Mouse (Mus musculus) heart, postnatal 0 days (tissue): ENCODE measurements around the gene Dapk2. TPM values are rescaled to one million over a fixed set of nuclear protein-coding genes. Genes with fewer than 3 reads are reported as not detected.

Source experiments
- ATAC-seq: fragments of 200-750 bp; cut with Nextera tagmentation; 2 replicates; pipeline ENCODE4 v1.8.0; 2017; ENCODE audit warnings: low read depth, moderate number of reproducible peaks, moderate library complexity; ENCODE audit not compliant: insufficient read depth
- DNase-seq: peaks from one replicate; pipeline ENCODE4 v3.0.0-alpha.2; 2016; ENCODE audit warnings: low spot score
- H3K27ac ChIP-seq: fragments of 300-500 bp; sonication (generic); 2 replicates; pipeline ENCODE4 v1.5.1; 2014; ENCODE audit warnings: low read depth, mild to moderate bottlenecking
- H3K27me3 ChIP-seq: fragments of 300-500 bp; sonication (generic); 2 replicates; pipeline ENCODE4 v1.6.1; 2014; ENCODE audit warnings: low read length, mixed read lengths; ENCODE audit not compliant: control insufficient read depth, insufficient read depth
- H3K36me3 ChIP-seq: fragments of 300-500 bp; sonication (generic); replicated peaks from 2 replicates; pipeline ENCODE4 v1.6.1; 2014; ENCODE audit warnings: low read length, mixed read lengths; ENCODE audit not compliant: control insufficient read depth, insufficient read depth
- H3K4me1 ChIP-seq: fragments of 300-500 bp; sonication (generic); 2 replicates; pipeline ENCODE4 v1.6.1; 2014; ENCODE audit warnings: antibody characterized with exemption; ENCODE audit not compliant: control insufficient read depth, insufficient read depth
- H3K4me2 ChIP-seq: fragments of 300-500 bp; sonication (generic); 2 replicates; pipeline ENCODE4 v1.6.1; 2014; ENCODE audit warnings: low read depth, mild to moderate bottlenecking, low read length, moderate library complexity
- H3K4me3 ChIP-seq: fragments of 300-500 bp; sonication (generic); 2 replicates; pipeline ENCODE4 v1.5.1; 2014; ENCODE audit warnings: low read depth, low read length
- H3K9ac ChIP-seq: fragments of 300-500 bp; sonication (generic); replicated peaks from 2 replicates; pipeline ENCODE4 v1.6.1; 2014; ENCODE audit warnings: low read depth, low read length, mixed read lengths
- H3K9me3 ChIP-seq: fragments of 300-500 bp; sonication (generic); replicated peaks from 2 replicates; pipeline ENCODE4 v1.6.1; 2016; ENCODE audit warnings: low read length; ENCODE audit not compliant: control insufficient read depth
- CTCF ChIP-seq: IDR thresholded peaks from 2 replicates; pipeline ENCODE4 v1.5.1; 2016; ENCODE audit warnings: antibody characterized with exemption, control low read depth, low read depth
- EP300 ChIP-seq: IDR thresholded peaks from 2 replicates; pipeline ENCODE4 v1.6.1; 2016; ENCODE audit warnings: antibody characterized with exemption, low read depth
- WGBS: fragments of 180-500 bp; shearing (Covaris S2); extraction: QIAGEN DNeasy Blood & Tissue Kit; methylation state at CpG from one replicate; pipeline ENCODE4 v1.1.7; 2014; 5-methylcytosine and 5-hydroxymethylcytosine counted together
- polyA plus RNA-seq: library from polyadenylated mRNA; unstranded; fragments of >200 nt; fragmentation: Nextera tagmentation; extraction: Ambion mirVana; gene quantifications from 2 replicates; pipeline ENCODE4 v1.2.1, GENCODE M21; 2015
- total RNA-seq: library from RNA; depleted of rRNA; stranded (reverse); fragments of >200 nt; gene quantifications from 2 replicates; pipeline ENCODE4 v1.2.3, GENCODE M21; 2014; ENCODE audit warnings: low replicate concordance

Gene Dapk2
- total and polyA plus RNA-seq, 2 experiments from 2014 or later: 2.3 to 4.7 TPM

DNA sequence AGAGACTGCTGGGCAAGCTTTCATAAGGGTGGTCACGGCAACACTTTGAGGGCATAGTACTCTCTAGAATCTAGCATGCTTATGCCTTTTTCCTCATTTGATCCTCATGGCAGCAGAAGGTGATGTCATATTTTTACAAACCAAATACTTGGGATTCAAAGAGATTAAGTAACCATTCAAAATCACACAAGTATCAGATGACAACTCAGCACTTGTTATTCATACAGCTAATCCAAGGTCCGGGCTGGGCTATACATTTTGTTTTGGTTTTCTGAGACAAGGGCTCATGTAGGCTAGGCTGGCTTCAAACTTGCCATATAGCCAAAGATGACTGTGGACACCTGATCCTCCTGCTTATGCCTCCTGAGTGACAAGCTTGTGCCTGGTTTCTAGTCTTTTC lies 78.6 kb downstream of the Dapk2 start:
- 62% methylated on average over 2 of the region's 2 CpGs for WGBS

DNA sequence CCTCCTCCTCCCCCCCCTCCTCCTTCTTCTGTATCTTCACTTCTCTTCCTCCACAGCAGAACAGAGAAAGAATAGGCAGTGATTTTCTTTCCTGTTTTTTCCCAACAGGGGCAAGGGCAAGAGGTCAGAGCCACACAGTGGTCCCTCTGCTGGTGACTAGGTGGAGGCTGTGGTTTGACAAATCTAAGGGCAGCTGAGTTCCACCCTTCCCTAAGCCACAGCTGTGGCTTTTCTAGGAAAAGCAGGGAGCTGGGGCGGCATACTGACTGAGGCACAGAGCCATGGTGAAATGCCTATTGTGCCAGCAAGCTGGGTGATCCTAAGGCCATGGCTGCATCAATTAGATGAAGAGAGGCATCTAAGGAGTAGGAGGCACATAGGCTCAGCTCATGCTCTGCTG lies 79.7 kb downstream of the Dapk2 start:
- Histone ChIP-seq H3K4me1 (peaks cover 10% of the 10 kb centered on the region), H3K27me3 (no peaks in the 10 kb centered on the region), H3K4me3 (no peak overlapping the region), H3K9me3 (no peaks in the 10 kb centered on the region), H3K27ac (no peak overlapping the region), H3K4me2 (no peak overlapping the region), H3K36me3 (no peaks in the 10 kb centered on the region), H3K9ac (no peak overlapping the region)
- DNase-seq (no peak), ATAC-seq (no peak)
- TF ChIP-seq CTCF (peak; percentile 16; the same call in 1 of the 2 replicates), EP300 (no peak)
- WGBS: 67% methylated on average over 1 of the region's 1 CpGs

More for the DNA sequence above, 78.6 kb downstream of the Dapk2 start:
- no peaks in the 10 kb centered on the region for H3K36me3 ChIP-seq
- DNase-seq (no peak), ATAC-seq (no peak)
- no peak for TF ChIP-seq EP300
- TF ChIP-seq CTCF: no peak
- H3K4me1 ChIP-seq: peaks cover 2% of the 10 kb centered on the region; the same call in 1 of the 2 replicates
- H3K4me2 ChIP-seq: no peak overlapping the region
- H3K27me3 ChIP-seq: no peaks in the 10 kb centered on the region
- H3K9me3 ChIP-seq: no peaks in the 10 kb centered on the region
- H3K4me3 ChIP-seq: no peak overlapping the region
- no peak overlapping the region for H3K9ac ChIP-seq
- no peak overlapping the region for H3K27ac ChIP-seq

DNA sequence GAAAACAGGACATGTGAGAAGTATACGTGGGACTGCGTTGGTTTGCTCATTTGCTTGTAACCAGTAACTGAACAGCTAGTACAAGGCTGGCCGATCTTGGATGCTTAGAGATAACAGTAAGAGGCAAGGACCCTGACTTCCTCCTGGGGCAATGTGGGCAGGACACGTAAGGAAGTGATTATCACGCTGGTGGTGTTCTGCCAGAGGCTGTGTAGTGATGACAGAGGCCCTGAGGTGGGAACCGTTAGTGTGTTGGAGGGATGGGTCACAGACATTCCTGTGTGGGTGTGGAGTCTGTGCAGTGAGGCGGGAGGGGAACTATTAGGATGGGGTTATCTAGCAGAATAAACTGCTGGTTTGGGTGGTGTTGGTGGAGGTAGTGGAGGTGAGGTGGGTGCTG lies 81.2 kb downstream of the Dapk2 start:
- no peaks in the 10 kb centered on the region for H3K9me3 ChIP-seq
- no peak overlapping the region for H3K4me3 ChIP-seq
- no peak for TF ChIP-seq CTCF
- ATAC-seq (no peak), DNase-seq (no peak)
- 56% methylated on average over 7 of the region's 7 CpGs for WGBS
- H3K27me3 ChIP-seq: no peaks in the 10 kb centered on the region
- H3K4me1 ChIP-seq: peaks cover 10% of the 10 kb centered on the region
- H3K4me2 ChIP-seq: no peak overlapping the region
- no peak overlapping the region for H3K27ac ChIP-seq
- H3K9ac ChIP-seq: no peak overlapping the region
- no peaks in the 10 kb centered on the region for H3K36me3 ChIP-seq

DNA sequence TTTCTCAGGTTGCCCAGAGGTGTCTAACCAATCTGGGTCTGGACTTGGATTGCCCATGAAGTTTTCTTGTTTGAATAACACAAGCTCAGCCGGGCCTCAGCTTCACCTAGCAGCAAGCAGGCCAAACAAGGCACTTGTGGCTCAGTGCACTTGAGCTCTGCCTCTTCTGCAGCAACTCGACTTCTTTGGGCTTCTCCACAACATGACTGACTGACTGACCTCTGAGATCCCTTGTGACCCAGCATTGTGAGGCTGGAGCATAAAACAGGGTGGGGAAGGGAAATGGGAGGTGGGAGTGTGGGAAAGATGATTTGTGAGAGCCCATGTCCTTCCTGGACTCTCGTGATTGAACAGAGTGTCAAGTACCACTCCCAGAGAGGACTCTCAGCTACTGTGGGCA lies 81.7 kb downstream of the Dapk2 start:
- Histone ChIP-seq H3K9ac (no peak overlapping the region), H3K27me3 (no peaks in the 10 kb centered on the region), H3K4me2 (no peak overlapping the region), H3K27ac (no peak overlapping the region), H3K36me3 (no peaks in the 10 kb centered on the region), H3K4me3 (no peak overlapping the region), H3K9me3 (no peaks in the 10 kb centered on the region), H3K4me1 (peaks cover 10% of the 10 kb centered on the region)
- no peak for TF ChIP-seq EP300
- no peak for TF ChIP-seq CTCF
- no peak for ATAC-seq
- no peak for DNase-seq
- 56% methylated on average over 3 of the region's 3 CpGs for WGBS

DNA sequence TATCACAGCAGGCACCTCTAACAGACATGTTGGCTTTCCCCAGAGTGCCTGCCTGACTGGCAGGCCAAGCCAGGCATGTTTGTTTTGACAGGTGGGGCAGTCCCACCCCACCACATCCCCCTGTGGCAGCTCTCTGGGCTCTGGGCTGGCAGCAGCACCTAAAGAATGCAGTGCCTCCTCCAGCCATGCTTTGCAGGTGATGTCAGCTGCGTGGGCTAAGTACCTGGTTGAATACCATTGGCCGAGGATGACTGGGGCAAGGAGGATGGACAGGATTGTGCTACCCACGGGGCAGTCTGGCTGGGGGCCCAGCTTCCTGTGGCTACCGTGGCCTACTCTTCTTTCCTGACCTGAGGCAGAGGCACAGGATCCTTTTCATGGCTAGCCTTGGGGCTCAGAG lies 82.5 kb downstream of the Dapk2 start:
- no peaks in the 10 kb centered on the region for H3K9me3 ChIP-seq
- no peaks in the 10 kb centered on the region for H3K36me3 ChIP-seq
- TF ChIP-seq CTCF (no peak), EP300 (no peak)
- peaks cover 10% of the 10 kb centered on the region for H3K4me1 ChIP-seq
- DNase-seq: no peak
- 29% methylated on average over 4 of the region's 4 CpGs for WGBS
- H3K9ac ChIP-seq: no peak overlapping the region
- H3K27ac ChIP-seq: no peak overlapping the region
- no peaks in the 10 kb centered on the region for H3K27me3 ChIP-seq
- no peak overlapping the region for H3K4me2 ChIP-seq
- H3K4me3 ChIP-seq: no peak overlapping the region
- no peak for ATAC-seq

DNA sequence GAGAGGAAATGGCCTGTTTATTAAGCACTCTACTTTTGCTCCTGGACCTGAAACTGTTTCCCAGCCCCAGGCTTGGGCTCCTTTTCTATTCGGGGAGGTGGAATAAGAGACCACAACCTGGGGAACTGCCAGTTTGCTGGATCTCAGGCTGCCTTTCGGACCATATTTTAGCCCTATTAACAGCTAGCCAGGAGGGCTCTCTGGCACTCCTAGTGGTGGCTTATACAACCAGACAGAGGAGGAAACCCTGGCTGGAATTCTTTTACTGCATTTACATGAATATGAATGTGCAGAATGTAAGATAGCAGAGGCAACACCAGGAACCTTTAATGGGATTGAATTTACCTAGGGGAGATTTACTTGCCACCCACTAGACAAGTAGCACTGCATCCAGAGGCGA lies 83.0 kb downstream of the Dapk2 start:
- peak; percentile 34; the same call in 1 of the 2 replicates for ATAC-seq
- WGBS: 61% methylated on average over 3 of the region's 3 CpGs

More for the DNA sequence above, 83.0 kb downstream of the Dapk2 start:
- H3K9ac ChIP-seq: no peak overlapping the region
- no peaks in the 10 kb centered on the region for H3K9me3 ChIP-seq
- H3K4me3 ChIP-seq: no peak overlapping the region
- H3K27ac ChIP-seq: no peak overlapping the region
- H3K4me1 ChIP-seq: peaks cover 10% of the 10 kb centered on the region
- H3K27me3 ChIP-seq: no peaks in the 10 kb centered on the region
- peak; percentile 50 for DNase-seq
- no peaks in the 10 kb centered on the region for H3K36me3 ChIP-seq
- no peak overlapping the region for H3K4me2 ChIP-seq
- TF ChIP-seq EP300 (no peak), CTCF (peak; percentile 68)
